Mouse (Mus musculus) MEL (cell line): Measurements from ENCODE around the gene Ankrd28. TPM values are rescaled to one million over a fixed set of nuclear protein-coding genes. Genes with fewer than 3 reads are reported as not detected.
"Not testable (repeated sequence)": the region's sequence is repeated elsewhere in the genome, so short reads cannot be mapped to it uniquely, and the experiment has no call there.

Experiments used
- DNase-seq: peaks from one replicate; pipeline ENCODE4 v3.0.0; 2011; ENCODE audit warnings: low read depth, low spot score
- H3K27ac ChIP-seq: 2 replicates; pipeline ENCODE4 v1.5.1; 2012; ENCODE audit warnings: low read depth, mild to moderate bottlenecking, control low read depth, low read length, moderate library complexity; ENCODE audit not compliant: control insufficient read depth
- H3K27me3 ChIP-seq, 2 experiments: fragments of 150-350 bp in 1 of 2; sonication (generic) in 1 of 2; 2 replicates each; pipeline ENCODE4 v1.6.1; 2012; ENCODE audit warnings: low read length in 2 of 2, mild to moderate bottlenecking in 2 of 2, improper control_type of control experiment in 1 of 2, moderate library complexity in 1 of 2; ENCODE audit not compliant: insufficient read depth in 2 of 2, control insufficient read depth in 1 of 2
- H3K36me3 ChIP-seq, 2 experiments: 2 replicates each; pipeline ENCODE4 v1.6.1; 2012 to 2014; ENCODE audit warnings: low read length in 2 of 2, improper control_type of control experiment in 1 of 2, inconsistent platforms in 1 of 2, mild to moderate bottlenecking in 1 of 2; ENCODE audit not compliant: insufficient read depth in 2 of 2, control insufficient read depth in 1 of 2
- H3K4me1 ChIP-seq, 2 experiments: fragments of 150-350 bp in 1 of 2; sonication (generic) in 1 of 2; 2 replicates each; pipeline ENCODE4 v1.6.1; 2012; ENCODE audit warnings: low read length in 2 of 2, improper control_type of control experiment in 1 of 2, mild to moderate bottlenecking in 1 of 2; ENCODE audit not compliant: insufficient read depth in 2 of 2, control insufficient read depth in 1 of 2
- H3K4me3 ChIP-seq, 2 experiments: fragments of 150-350 bp in 1 of 2; sonication (generic) in 1 of 2; 2 replicates each; pipeline ENCODE4 v1.5.1; 2012; ENCODE audit warnings: low read depth in 2 of 2, low read length in 2 of 2, mild to moderate bottlenecking in 2 of 2, moderate library complexity in 2 of 2, control low read depth in 1 of 2, improper control_type of control experiment in 1 of 2; ENCODE audit not compliant: control insufficient read depth in 1 of 2, insufficient read depth in 1 of 2
- H3K79me2 ChIP-seq: 2 replicates; pipeline ENCODE4 v1.6.1; 2012; ENCODE audit warnings: mild to moderate bottlenecking, low read length, moderate library complexity; ENCODE audit not compliant: control insufficient read depth, poor library complexity, insufficient read depth
- H3K9ac ChIP-seq: 2 replicates; pipeline ENCODE4 v1.6.1; 2012; ENCODE audit warnings: low read depth, mild to moderate bottlenecking, control low read depth, low read length, moderate library complexity; ENCODE audit not compliant: control insufficient read depth, poor library complexity, severe bottlenecking
- H3K9me3 ChIP-seq: fragments of 150-350 bp; sonication (generic); replicated peaks from 2 replicates; pipeline ENCODE4 v1.6.1; 2012; ENCODE audit warnings: mild to moderate bottlenecking, low read length, improper control_type of control experiment, moderate library complexity; ENCODE audit not compliant: insufficient read depth
- BHLHE40 ChIP-seq: IDR thresholded peaks from 2 replicates; pipeline ENCODE4 v1.6.1; 2012; ENCODE audit warnings: low read depth, mild to moderate bottlenecking, inconsistent platforms, low read length, improper control_type of control experiment, borderline replicate concordance
- CTCF ChIP-seq, 3 experiments: IDR thresholded peaks in 2 of 3; conservative IDR thresholded peaks in 1 of 3; 2 replicates each; pipeline ENCODE4 v1.5.1; 2011 to 2012; ENCODE audit warnings: low read length in 3 of 3, low read depth in 2 of 3, mild to moderate bottlenecking in 2 of 3, improper control_type of control experiment in 1 of 3, inconsistent platforms in 1 of 3, mixed read lengths in 1 of 3, moderate library complexity in 1 of 3; ENCODE audit not compliant: control insufficient read depth in 1 of 3, insufficient read depth in 1 of 3, poor library complexity in 1 of 3, severe bottlenecking in 1 of 3
- ELF1 ChIP-seq: IDR thresholded peaks from 2 replicates; pipeline ENCODE4 v1.6.1; 2014; ENCODE audit warnings: low read depth, mild to moderate bottlenecking, inconsistent platforms, low read length, improper control_type of control experiment, moderate library complexity
- EP300 ChIP-seq, 2 experiments: IDR thresholded peaks; 2 replicates each; pipeline ENCODE4 v1.6.1; 2011; ENCODE audit warnings: improper control_type of control experiment in 2 of 2, low read length in 2 of 2, low read depth in 1 of 2, mild to moderate bottlenecking in 1 of 2
- ETS1 ChIP-seq: IDR thresholded peaks from 2 replicates; pipeline ENCODE4 v1.6.1; 2012; ENCODE audit warnings: low read depth, mild to moderate bottlenecking, inconsistent platforms, low read length, improper control_type of control experiment, moderate library complexity
- GABPA ChIP-seq: IDR thresholded peaks from 2 replicates; pipeline ENCODE4 v1.6.1; 2012; ENCODE audit warnings: low read depth, mild to moderate bottlenecking, inconsistent platforms, low read length, improper control_type of control experiment, moderate library complexity
- GATA1 ChIP-seq: IDR thresholded peaks from 2 replicates; pipeline ENCODE4 v1.6.1; 2011; ENCODE audit warnings: low read depth, low read length, improper control_type of control experiment
- JUND ChIP-seq: IDR thresholded peaks from 2 replicates; pipeline ENCODE4 v1.6.1; 2011; ENCODE audit warnings: low read depth, mild to moderate bottlenecking, improper control_type of control experiment, low read length
- KAT2A ChIP-seq: conservative IDR thresholded peaks from 2 replicates; pipeline ENCODE4 v1.6.1; 2012; ENCODE audit warnings: low read depth, low read length, improper control_type of control experiment, inconsistent platforms
- MAZ ChIP-seq: IDR thresholded peaks from 2 replicates; pipeline ENCODE4 v1.6.1; 2012; ENCODE audit warnings: low read depth, mild to moderate bottlenecking, inconsistent platforms, low read length, improper control_type of control experiment
- MEF2A ChIP-seq: IDR thresholded peaks from 2 replicates; pipeline ENCODE4 v1.6.1; 2014; ENCODE audit warnings: low read depth, mild to moderate bottlenecking, inconsistent platforms, low read length, improper control_type of control experiment; ENCODE audit not compliant: poor library complexity, insufficient replicate concordance, severe bottlenecking; ENCODE audit errors: extremely low read depth
- MYB ChIP-seq: IDR thresholded peaks from 2 replicates; pipeline ENCODE4 v1.6.1; 2011; ENCODE audit warnings: mild to moderate bottlenecking, low read depth, low read length, improper control_type of control experiment
- MYC ChIP-seq: IDR thresholded peaks from 2 replicates; pipeline ENCODE4 v1.6.1; 2011; ENCODE audit warnings: low read depth, mild to moderate bottlenecking, low read length, improper control_type of control experiment, moderate library complexity
- POLR2AphosphoS5 ChIP-seq: IDR thresholded peaks from 2 replicates; pipeline ENCODE4 v1.6.1; 2012; ENCODE audit warnings: low read depth, borderline replicate concordance, mild to moderate bottlenecking, inconsistent platforms, low read length, moderate library complexity, mixed read lengths
- SMC3 ChIP-seq: IDR thresholded peaks from 2 replicates; pipeline ENCODE4 v1.6.1; 2011; ENCODE audit warnings: low read depth, low read length, improper control_type of control experiment
- USF1 ChIP-seq: IDR thresholded peaks from 2 replicates; pipeline ENCODE4 v1.6.1; 2014; ENCODE audit warnings: low read depth, mild to moderate bottlenecking, inconsistent platforms, low read length, improper control_type of control experiment, moderate library complexity
- ZKSCAN1 ChIP-seq: IDR thresholded peaks from 2 replicates; pipeline ENCODE4 v1.6.1; 2012; ENCODE audit warnings: low read depth, mild to moderate bottlenecking, inconsistent platforms, low read length, improper control_type of control experiment, moderate library complexity
- ZMIZ1 ChIP-seq: IDR thresholded peaks from 2 replicates; pipeline ENCODE4 v1.6.1; 2012; ENCODE audit warnings: low read depth, mild to moderate bottlenecking, inconsistent platforms, low read length, improper control_type of control experiment, moderate library complexity
- polyA plus RNA-seq, 2 experiments: library from polyadenylated mRNA; stranded (reverse) in 1 of 2; unstranded in 1 of 2; fragments of >175 nt in 1 of 2; fragments of >200 nt in 1 of 2; gene quantifications; 2 replicates each; pipeline versions ENCODE4 v1.2.1 to v1.2.4; 2012; ENCODE audit warnings: low replicate concordance in 2 of 2, low read depth in 1 of 2; ENCODE audit not compliant: insufficient read length in 2 of 2, insufficient read depth in 1 of 2, missing spikeins in 1 of 2
- total RNA-seq: library from RNA; depleted of rRNA; stranded (reverse); fragments of 300-350 nt; gene quantifications from 2 replicates; pipeline ENCODE4 v1.2.3, GENCODE M21; 2012

Ankrd28 gene
- total and polyA plus RNA-seq, 3 experiments = 32.5 to 41.2 (median 38.8) TPM

DNA sequence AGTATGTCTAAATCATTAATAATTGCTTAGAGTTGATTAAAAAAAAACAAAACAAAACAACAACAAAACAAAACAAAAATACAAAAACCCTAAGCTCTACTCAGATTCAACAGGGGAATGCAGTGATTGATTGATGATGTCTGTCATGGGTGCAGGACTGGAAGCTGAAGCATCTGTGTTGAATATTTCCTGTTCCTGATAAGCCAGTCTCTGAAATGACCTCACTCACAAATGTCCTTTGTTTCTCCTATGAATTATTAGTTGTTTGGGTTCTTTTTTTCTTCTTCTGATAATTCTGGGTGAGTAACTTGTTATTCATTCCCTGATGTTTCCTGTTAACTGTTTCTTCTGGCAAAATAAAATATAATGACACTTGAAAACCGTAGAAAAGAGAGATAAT lies 38.1 kb upstream of the Ankrd28 start:
- Histone ChIP-seq H3K36me3 (no peaks in the 10 kb centered on the region), H3K27me3 (no peaks in the 10 kb centered on the region; a peak in 1 of 4 replicates), H3K9ac (no peak overlapping the region), H3K79me2 (no peaks in the 10 kb centered on the region), H3K27ac (no peak overlapping the region), H3K4me3 (no peak overlapping the region), H3K4me1 (no peaks in the 10 kb centered on the region), H3K9me3 (no peaks in the 10 kb centered on the region)
- TF ChIP-seq ELF1 (no peak), POLR2AphosphoS5 (no peak), MAZ (no peak), GABPA (no peak), MEF2A (no peak), JUND (no peak), MYB (no peak), CTCF (IDR thresholded peaks at IDR 0.05 in 2 of 3, conservative IDR thresholded peaks at IDR 0.05 in 1 of 3; ENCODE audit: control insufficient read depth in 1 of 3, insufficient read depth in 1 of 3, low read depth in 2 of 3, low read length in 3 of 3, poor library complexity in 1 of 3, severe bottlenecking in 1 of 3) (no peak)
- no peak for DNase-seq

DNA sequence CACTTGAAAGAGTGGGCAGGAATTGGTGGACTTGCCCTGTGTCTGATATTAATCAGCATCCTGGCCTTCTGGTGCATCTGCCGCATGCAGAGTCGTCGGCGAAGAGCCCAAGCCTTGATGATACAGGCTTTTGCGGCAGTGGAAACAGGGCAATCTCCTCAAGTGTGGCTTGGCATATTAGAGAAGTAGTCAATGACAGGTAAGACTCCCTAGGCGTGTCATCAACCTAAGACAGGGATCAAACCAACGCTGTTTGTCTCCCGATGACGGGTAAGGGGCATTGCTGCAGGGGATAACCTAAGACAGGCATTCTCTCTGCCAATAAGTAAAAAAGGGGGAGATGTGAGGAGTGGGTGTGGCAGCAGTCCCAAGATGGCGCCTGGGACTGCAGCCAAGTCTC lies 35.9 kb upstream of the Ankrd28 start:
- not testable (repeated sequence) for H3K4me1 ChIP-seq, H3K9ac ChIP-seq, H3K27me3 ChIP-seq, H3K9me3 ChIP-seq, H3K36me3 ChIP-seq, H3K79me2 ChIP-seq, H3K27ac ChIP-seq, DNase-seq, H3K4me3 ChIP-seq

DNA sequence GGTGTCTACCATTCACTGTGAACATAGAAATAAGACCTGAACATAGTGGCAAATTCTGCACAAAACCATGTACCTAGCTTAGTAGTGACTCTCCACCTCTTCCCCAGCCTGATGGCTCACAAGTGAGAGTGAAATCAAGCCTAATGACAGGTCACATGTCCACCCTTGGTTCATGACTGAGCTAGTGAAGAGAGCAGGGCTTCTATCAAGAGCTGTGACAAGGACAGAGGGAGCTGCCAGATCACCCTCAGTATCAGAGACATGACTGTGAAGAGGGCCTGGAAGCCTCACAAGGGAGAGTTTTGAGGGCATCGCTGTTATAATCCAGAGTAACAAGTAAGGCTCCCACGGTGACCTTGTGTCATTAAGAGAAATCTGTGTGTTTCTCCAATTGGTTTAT lies 28.2 kb upstream of the Ankrd28 start:
- peaks cover 0 to 7% of the 10 kb centered on the region in 2 experiments; a peak in 2 of 4 replicates for H3K27me3 ChIP-seq
- DNase-seq = no peak
- H3K9ac ChIP-seq = no peak overlapping the region
- H3K9me3 ChIP-seq = no peaks in the 10 kb centered on the region
- no peaks in the 10 kb centered on the region for H3K79me2 ChIP-seq
- H3K4me1 ChIP-seq = no peaks in the 10 kb centered on the region
- H3K27ac ChIP-seq = no peak overlapping the region
- no peak overlapping the region for H3K4me3 ChIP-seq
- TF ChIP-seq GATA1 (no peak), KAT2A (no peak), MAZ (no peak), USF1 (no peak), ZKSCAN1 (no peak), SMC3 (no peak), MYC (no peak), EP300 (IDR thresholded peaks at IDR 0.05; ENCODE audit: low read depth in 1 of 2, low read length in 2 of 2) (no peak), BHLHE40 (no peak), ETS1 (no peak), ZMIZ1 (no peak)
- no peaks in the 10 kb centered on the region for H3K36me3 ChIP-seq
